Mouse (Mus musculus) gastrocnemius, postnatal 36 days (tissue): ENCODE measurements at regions not wholly inside any gene's neighbourhood (a gene's known extent, or its start where the extent isn't known, plus 50 kb on each side); places are given as distances from the start of the nearest gene placed in this dataset.
A peak's percentile ranks its signal among the peaks of the same experiment; 100 is the strongest.
"Not testable (repeated sequence)": the region's sequence is repeated elsewhere in the genome, so short reads cannot be mapped to it uniquely, and the experiment has no call there.

Experiments
- DNase-seq, 2 experiments: peaks; one replicate each; pipeline ENCODE4 v3.0.0; 2022
- intact Hi-C: fragments of 180-260 bp; cut with DNase I; formaldehyde crosslinking; loops from one replicate; pipeline ENCODE4 v1.15.1; 2025

DNA sequence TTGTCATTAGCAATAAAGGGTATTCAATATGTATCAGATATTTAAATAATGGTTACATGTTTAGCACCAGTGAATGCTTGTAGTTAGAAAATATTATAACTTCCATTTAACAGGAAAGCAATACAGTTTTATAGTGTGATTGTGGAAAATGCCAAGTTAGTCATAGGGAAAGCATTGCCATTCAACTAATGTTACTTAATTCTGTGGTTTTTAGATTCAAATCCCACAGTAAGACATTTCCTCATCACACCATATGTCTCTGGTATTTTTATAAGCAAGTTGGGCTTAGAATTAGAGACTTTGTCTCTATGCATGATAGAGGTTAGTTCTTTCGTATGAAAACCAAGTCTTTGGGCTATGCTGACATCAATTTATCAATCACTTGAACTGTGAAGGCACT is 133.0 kb downstream of the Prr30 start:
- intact Hi-C loops, result no loop called here
- DNase-seq, result no peak

GRCm38 (mm10) chr14:101056874-101057273 is 143.3 kb downstream of the Prr30 start:
- no peak for DNase-seq
- intact Hi-C loops, result no loop called here

- intact Hi-C loops, result no loop called here
- no peak for DNase-seq
These were observed 144.2 kb downstream of the Prr30 start for GRCm38 (mm10) chr14:101055915-101056314.

GRCm38 (mm10) chr14:101054786-101055185 is 145.3 kb downstream of the Prr30 start:
- intact Hi-C loops, result no loop called here
- no peak for DNase-seq

GRCm38 (mm10) chr14:101052760-101053159 is 147.4 kb downstream of the Prr30 start:
- intact Hi-C loops, result no loop called here
- DNase-seq, result no peak

DNA sequence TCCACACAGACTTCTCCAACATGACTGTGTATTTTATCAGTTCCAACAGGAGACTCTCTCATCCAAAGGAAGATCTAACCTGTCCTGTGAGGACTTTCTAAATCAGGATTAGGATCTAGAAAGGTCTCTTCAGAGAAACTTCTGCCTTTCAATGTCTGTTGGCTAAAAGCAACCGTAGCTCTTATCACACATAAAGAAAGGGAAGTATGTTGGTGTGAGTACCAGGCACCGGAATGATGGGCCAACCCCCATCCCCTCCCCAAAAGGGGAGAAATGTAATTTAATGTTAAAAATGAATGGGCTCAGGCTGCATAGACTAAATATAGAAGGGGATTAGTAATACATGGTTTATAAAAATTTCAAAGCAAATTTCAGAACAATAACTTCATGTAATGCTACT is 149.9 kb downstream of the Prr30 start:
- DNase-seq, result no peak
- intact Hi-C loops, result no loop called here

GRCm38 (mm10) chr14:101049664-101050203 is 150.4 kb downstream of the Prr30 start:
- intact Hi-C loops, result loop anchor here (5.0 kb wide), 1 partner anchor 907 kb away; no protein-coding TSS in a partner anchor

GRCm38 (mm10) chr14:101043494-101043893 is 156.6 kb downstream of the Prr30 start:
- DNase-seq, result no peak
- intact Hi-C loops, result no loop called here

More at GRCm38 (mm10) chr14:101049664-101050203, 150.4 kb downstream of the Prr30 start:
- DNase-seq, result no peak

GRCm38 (mm10) chr14:101001070-101001469 is 199.1 kb downstream of the Prr30 start:
- intact Hi-C loops, result no loop called here
- no peak for DNase-seq

DNA sequence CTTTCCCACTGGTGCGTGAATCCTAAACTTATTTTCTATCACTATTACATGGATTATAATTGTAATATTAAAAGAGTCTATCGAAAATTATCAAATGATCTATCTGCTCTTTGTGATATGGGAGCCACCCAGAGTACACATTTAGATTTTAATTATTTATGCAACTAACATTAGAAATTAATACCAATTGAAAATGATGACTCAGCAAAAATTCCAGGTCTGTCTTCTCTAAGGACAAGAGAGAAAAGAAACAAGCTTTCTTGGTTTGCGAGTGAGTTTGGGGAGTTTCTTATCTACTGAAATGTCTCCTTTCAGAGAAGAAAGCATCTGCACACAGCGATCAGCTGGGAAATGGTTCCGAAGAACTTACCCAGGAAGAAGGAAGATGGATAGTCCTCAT is 219.4 kb downstream of the Prr30 start:
- no peak for DNase-seq
- intact Hi-C loops, result no loop called here

DNA sequence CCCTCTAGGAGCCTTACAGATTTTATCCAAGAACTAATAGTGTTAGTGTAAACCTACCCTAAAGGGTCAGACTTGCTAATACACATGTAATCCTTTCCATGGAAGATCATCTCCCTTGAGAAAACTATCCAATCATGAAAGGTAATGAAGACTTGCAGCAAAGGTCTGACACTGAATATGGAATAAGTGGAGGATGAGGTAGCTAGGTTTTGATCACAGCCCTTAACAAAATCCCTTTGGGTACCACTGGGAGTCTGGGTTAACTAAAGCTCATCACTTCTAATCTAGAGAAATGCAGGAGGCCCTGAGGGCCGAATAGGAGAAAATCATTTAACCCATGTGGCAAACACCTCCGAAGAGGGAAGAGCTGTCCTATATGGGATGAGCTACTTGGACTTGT is 221.6 kb downstream of the Prr30 start:
- DNase-seq, result no peak
- intact Hi-C loops, result no loop called here

DNA sequence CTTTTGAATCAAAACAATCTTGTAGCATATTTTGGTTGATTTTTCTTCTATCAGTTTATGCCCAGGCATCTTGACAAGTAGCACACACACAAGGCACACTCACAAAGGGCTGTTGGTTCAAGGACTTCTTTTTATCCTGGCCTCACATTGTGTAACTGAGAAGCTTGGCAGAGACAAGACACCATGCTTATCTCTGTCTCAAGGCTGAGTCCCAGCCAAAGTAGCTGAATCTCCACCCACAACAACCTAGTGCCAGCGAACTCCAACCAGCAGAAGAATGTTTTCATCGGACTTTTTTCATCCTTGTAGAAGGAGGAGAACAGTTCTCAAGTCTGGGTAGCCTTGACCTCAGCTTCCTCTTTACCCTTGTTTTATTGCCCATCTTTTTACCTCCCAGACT is 229.2 kb downstream of the Prr30 start:
- peak in 1 of 2 experiments; percentile 13 for DNase-seq
- intact Hi-C loops, result no loop called here

GRCm38 (mm10) chr14:100960198-100960597 is 239.9 kb downstream of the Prr30 start:
- no peak for DNase-seq
- intact Hi-C loops, result no loop called here

GRCm38 (mm10) chr14:100955806-100956436 is 244.2 kb downstream of the Prr30 start:
- intact Hi-C loops, result no loop called here
- no peak for DNase-seq

- no peak for DNase-seq
- intact Hi-C loops, result no loop called here
These were observed 249.4 kb downstream of the Prr30 start for GRCm38 (mm10) chr14:100950681-100951119.

- intact Hi-C loops, DNase-seq: not testable (repeated sequence)
These were observed 252.5 kb downstream of the Prr30 start for GRCm38 (mm10) chr14:100947625-100948024.

DNA sequence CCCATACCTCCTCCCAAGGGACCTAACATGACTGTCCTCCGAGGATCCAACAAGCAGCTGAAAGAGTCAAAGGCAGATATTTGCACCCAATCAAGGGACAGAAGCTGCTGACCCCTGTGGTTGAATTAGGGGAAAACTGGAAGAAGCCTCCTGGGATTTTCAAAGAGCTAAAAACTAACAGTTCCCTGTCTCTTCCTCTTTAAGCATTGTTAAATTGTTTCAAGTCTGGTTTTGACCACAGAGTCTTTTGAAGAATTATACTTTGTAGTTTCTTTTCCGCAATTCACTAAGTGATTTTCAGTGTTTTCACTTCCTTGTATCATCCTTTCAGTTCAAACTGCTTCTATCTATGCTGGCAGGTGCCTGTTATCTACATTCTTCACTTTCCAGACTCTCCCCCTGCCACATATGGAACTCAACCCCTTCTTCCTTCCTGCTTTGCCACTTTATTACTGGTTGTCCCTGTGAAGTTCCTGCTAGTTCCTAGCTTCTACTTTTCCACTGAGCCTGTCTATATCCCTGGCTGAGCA is 262.7 kb downstream of the Prr30 start:
- DNase-seq, result no peak
- intact Hi-C loops, result no loop called here

GRCm38 (mm10) chr14:100934554-100934953 is 265.6 kb downstream of the Prr30 start:
- intact Hi-C loops, result no loop called here

GRCm38 (mm10) chr14:100924880-100925279 is 275.2 kb downstream of the Prr30 start:
- intact Hi-C loops, result no loop called here
- no peak for DNase-seq

More at GRCm38 (mm10) chr14:100934554-100934953, 265.6 kb downstream of the Prr30 start:
- no peak for DNase-seq

- intact Hi-C loops, result no loop called here
- DNase-seq, result no peak
These were observed 299.9 kb downstream of the Prr30 start for GRCm38 (mm10) chr14:100900221-100900620.

GRCm38 (mm10) chr14:100899074-100899473 is 301.1 kb downstream of the Prr30 start:
- intact Hi-C loops, result no loop called here
- DNase-seq, result no peak
